Mouse (Mus musculus): Measurements from ENCODE around the gene Cenpc1.

DNA sequence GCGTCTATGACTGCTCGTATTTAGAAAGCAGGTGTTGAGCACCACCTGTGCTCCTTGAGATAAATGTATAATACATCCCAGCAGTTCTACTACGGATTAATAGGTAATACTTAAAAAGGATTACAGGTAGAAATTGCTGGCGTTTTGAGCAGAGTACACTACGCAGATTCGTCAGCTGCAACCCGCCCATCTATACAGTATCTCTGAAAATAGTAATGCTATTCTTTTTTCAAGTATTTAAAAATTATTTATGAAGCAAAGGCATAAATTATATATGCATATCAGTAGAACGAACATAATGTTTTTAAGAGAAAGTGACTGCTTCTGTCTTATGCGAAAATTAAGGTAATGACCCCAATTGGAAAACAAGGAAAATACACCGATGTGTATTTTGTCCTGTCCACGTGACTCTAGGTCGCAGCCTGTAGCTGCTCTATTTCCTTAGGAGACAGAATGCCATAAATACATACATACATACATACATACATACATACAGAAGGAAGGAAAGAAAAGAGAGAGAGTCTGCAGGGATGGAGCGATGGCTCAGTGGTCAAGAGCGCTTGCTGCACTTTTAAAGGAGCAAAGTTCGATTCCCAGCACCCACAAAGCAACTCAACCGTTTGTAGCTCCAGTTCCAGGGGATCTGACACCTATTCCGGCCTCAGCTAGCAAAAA lies 630 bp upstream of the Cenpc1 start:
- no peak for TF ChIP-seq GATA1 (IDR thresholded peaks at IDR 0.05; ENCODE audit: borderline replicate concordance, low read length)
- no peak for TF ChIP-seq FLI1 (IDR thresholded peaks at IDR 0.05; ENCODE audit: low read length)
